ENCODE assay signal across 10 mouse cellular contexts in the genomic region with DNA sequence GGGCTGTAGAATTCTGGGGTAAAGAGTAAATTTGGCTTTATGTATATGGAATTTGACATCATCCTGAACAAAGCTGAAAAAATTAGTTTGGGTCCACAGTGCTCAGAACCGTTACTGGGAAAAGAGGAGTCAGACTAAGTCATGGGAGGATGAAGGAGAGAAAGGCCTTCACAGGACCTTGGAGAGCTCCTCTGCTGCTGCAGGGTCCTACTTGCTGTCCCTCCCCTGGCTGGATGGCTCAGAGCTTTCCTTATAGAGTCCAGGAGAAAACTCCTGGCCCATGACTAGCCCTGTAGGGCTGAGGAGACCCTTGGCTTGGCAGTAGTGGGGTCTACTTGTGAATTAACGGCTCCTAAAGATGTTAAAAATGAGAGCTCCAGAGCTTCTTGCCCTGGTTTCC. TPM values are rescaled to one million over a fixed set of nuclear protein-coding genes. Genes with fewer than 3 reads are reported as not detected.
DNase-seq lines count a peak whose midpoint lies in the region; ATAC-seq lines count a peak whose summit lies in the region.
"Had no signal": no experiment of that assay in that cellular context is flagged by ENCODE, and none has a peak within 500 bp of the region (broad histone marks: within the 10 kb centered on the region; RNA-seq: fewer than 3 reads in every experiment).

No protein-coding gene starts in this region.

- 41% methylated on average over 2 of the region's 2 CpGs for WGBS in midbrain, embryonic 10.5 days
- WGBS in midbrain, embryonic 15.5 days, result 47% methylated on average over 2 of the region's 2 CpGs

- H3K4me1 ChIP-seq in midbrain, embryonic 10.5 days, result peaks cover 22% of the 10 kb centered on the region
- H3K4me1 ChIP-seq in midbrain, embryonic 15.5 days, result peaks cover 10% of the 10 kb centered on the region; the same call in 1 of the 2 replicates

- H3K36me3 ChIP-seq in midbrain, embryonic 10.5 days, result no peaks in the 10 kb centered on the region
- no peaks in the 10 kb centered on the region for H3K36me3 ChIP-seq in midbrain, embryonic 15.5 days (replicated peaks)
- H3K36me3 ChIP-seq in splenic B cell, adult 2 months (ENCODE audit: control insufficient read depth, insufficient read depth, low read length, poor library complexity, severe bottlenecking), result no peaks in the 10 kb centered on the region

- no peak overlapping the region for H3K4me3 ChIP-seq in midbrain, embryonic 10.5 days
- no peak overlapping the region for H3K4me3 ChIP-seq in midbrain, embryonic 15.5 days

- no peaks in the 10 kb centered on the region for H3K27me3 ChIP-seq in midbrain, embryonic 10.5 days (ENCODE audit: low read depth, poor library complexity, severe bottlenecking)
- H3K27me3 ChIP-seq in midbrain, embryonic 15.5 days (replicated peaks), result no peaks in the 10 kb centered on the region
- peaks cover 2% of the 10 kb centered on the region; the same call in 1 of the 2 replicates for H3K27me3 ChIP-seq in splenic B cell, adult 2 months (ENCODE audit: control insufficient read depth, insufficient read depth, low read length, poor library complexity, severe bottlenecking)

- peak; percentile 66 for DNase-seq in adrenal gland, postnatal 14 days
- no peak for DNase-seq in adrenal gland, postnatal 4 days (ENCODE audit: low spot score in 2 of 2)
- no peak for DNase-seq in midbrain, embryonic 10.5 days (ENCODE audit: low spot score)
- peak; percentile 6 for DNase-seq in splenic B cell, adult 2 months (ENCODE audit: low read depth, low spot score)
- no peak for DNase-seq in natural killer cell, adult 2 months (ENCODE audit: low spot score in 2 of 2)
- DNase-seq in frontal cortex, postnatal 10 days (ENCODE audit: low spot score in 2 of 2), result no peak

- H3K9ac ChIP-seq in midbrain, embryonic 15.5 days, result no peak overlapping the region

- H3K27ac ChIP-seq in midbrain, embryonic 10.5 days (replicated peaks), result peak overlapping the region; percentile 43; the same call in 1 of the 2 replicates
- no peak overlapping the region for H3K27ac ChIP-seq in midbrain, embryonic 15.5 days

- ATAC-seq in midbrain, embryonic 15.5 days (replicated peaks), result no peak
- ATAC-seq in hematopoietic stem cell, adult 5-6 weeks (replicated peaks in 1 of 2; ENCODE audit: insufficient read depth in 1 of 2, low FRiP score in 2 of 2, low TSS enrichment in 1 of 2, low read depth in 1 of 2, poor library complexity in 2 of 2, severe bottlenecking in 2 of 2), result peak; percentile 39; a peak in 1 of 4 replicates

- H3K4me2 ChIP-seq in midbrain, embryonic 15.5 days, result no peak overlapping the region
- H3K4me2 ChIP-seq: midbrain, embryonic 11.5 days had no signal

- no peaks in the 10 kb centered on the region for H3K9me3 ChIP-seq in midbrain, embryonic 10.5 days (replicated peaks)
- no peaks in the 10 kb centered on the region for H3K9me3 ChIP-seq in midbrain, embryonic 15.5 days

RNA-seq across cellular contexts. Expression of a gene that starts 8.0 kb away (rescaled TPM):
- total RNA-seq in adrenal gland, postnatal 14 days (2021), result not detected in 2 replicates
- total RNA-seq in adrenal gland, postnatal 4 days (2021), result under 1 TPM in 1 of 2 experiments, not detected in 1; 0.56 TPM
- not detected in 2 replicates for polyA plus RNA-seq in midbrain, embryonic 10.5 days (2016; fragmentation: Nextera tagmentation; extraction: Ambion mirVana)
- polyA plus RNA-seq in midbrain, embryonic 15.5 days (2015; fragmentation: Nextera tagmentation; extraction: Ambion mirVana), result 0.19 and 0.32 TPM in 2 replicates
- not detected in 2 replicates for total RNA-seq in hematopoietic stem cell, adult 5-6 weeks (2017)
- polyA plus RNA-seq: C2C12; midbrain, embryonic 11.5 days had no signal

Comparison
In these comparisons a context has a peak if more than half of its experiments do, and no peak if none do; other contexts are left out.
1. DNase-seq: peak in adrenal gland, postnatal 14 days (single experiment) and splenic B cell, adult 2 months (single experiment); none in adrenal gland, postnatal 4 days (0 of 2), midbrain, embryonic 10.5 days (single experiment), natural killer cell, adult 2 months (0 of 2) and frontal cortex, postnatal 10 days (0 of 2).